Mouse (Mus musculus): Measurements from ENCODE around the gene Prickle2.

The Prickle2 gene

DNA sequence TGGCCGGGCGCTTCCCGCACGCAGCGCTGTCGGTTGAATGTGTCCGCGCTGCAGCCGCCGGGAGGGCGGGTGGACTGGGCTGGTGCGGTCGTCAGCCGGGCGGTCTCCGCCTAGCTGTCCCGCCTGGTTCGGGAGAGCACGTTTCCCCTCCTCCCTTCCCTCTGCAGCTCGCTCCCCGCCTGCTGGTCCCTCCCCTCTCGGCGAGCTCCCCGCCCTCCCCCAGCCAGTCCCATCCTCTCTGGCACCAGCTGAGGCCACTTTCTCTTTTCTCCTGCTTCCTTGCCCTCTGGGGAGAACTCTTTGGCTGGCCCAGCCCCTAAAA lies at the start of gene Prickle2:
TSS of gene Prickle2 (minus strand) at position 11 of the 322 bp plus-strand sequence.
- peak; percentile 73 for DNase-seq

- no peak for DNase-seq
Measured at GRCm38 (mm10) chr6:92752737-92753136, 46.8 kb upstream of the Prickle2 start.

DNA sequence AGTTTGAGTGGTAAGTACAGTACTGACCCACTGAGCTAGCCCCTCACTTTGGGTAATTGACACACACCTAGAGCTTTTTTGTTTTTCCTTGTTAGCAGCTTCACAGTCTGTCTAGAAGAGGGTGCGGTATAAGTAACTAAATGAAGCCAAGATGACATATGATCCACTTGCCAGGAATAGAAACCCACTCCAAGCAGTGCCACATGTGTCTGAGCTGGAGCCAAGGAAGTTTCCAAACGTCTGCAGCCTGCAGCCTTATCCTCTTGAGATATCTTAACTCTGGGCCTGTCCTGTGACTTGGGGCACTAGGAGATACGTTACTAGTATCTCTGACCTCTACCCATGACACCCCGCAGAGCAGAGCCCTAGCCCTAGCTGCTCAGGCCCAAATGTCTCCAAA lies 43.5 kb upstream of the Prickle2 start:
- DNase-seq: peak; percentile 7

DNA sequence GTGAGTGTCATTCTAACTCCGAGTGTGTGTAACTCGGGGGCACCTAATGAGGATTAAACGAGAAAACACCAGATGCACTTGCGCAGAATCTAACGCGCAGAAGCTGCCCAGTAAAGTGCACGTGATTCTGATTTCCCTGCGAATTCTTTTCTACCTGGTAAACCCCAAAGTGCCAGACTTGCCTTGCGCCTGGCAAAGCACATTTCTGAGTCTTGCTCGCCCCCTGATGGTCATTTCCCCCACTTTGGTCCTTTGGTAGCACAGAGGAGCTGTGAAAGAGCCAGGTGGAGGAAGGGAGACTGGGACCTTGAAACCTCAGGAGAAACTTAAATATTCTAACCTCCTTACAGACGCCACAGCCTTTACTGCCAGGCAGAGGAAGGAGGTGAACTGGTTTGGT lies 37.6 kb upstream of the Prickle2 start:
- DNase-seq: peak; percentile 65

DNA sequence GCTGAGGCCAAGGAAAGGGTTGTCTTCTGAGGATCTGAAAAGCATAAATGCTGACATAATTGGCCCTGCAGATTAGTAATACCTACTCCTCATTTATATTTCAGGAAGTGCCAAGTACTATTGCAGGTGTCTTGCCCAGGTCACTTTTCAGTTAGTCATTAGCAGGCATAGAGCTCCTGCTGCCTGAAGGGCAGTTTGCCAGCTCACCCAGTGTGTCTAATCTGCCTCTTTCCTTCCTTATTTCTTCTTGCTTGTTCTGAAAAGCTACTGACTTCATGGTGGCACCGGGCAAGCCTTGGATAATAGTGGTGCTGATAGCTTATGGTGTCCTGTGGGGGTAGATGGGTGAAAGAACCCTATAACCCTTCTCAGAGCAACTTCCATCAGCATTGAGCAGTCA lies 31.2 kb upstream of the Prickle2 start:
- no peak for DNase-seq

GRCm38 (mm10) chr6:92733651-92734050 lies 27.7 kb upstream of the Prickle2 start:
- no peak for DNase-seq

DNA sequence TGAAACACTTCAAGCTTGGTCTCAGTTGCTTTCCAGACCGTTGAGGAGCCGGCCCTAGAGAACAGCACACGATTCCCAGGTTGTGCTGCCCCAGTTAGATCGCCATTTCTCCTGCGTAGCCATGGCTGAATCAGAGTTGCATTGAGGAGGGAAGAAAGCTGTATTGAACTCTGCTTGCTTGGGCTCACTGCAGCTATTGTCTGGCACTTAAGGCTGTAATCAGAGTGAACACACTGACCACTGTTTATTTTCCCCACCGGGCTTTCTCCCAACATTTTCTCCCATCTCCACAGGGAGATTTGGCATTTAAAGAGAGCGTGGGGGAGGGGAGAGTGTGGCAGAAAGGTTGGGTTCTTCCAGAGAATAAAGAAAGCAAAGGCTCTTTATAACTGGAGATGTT lies 22.6 kb upstream of the Prickle2 start:
- DNase-seq: peak; percentile 69

- peak; percentile 87 for DNase-seq
Measured at GRCm38 (mm10) chr6:92728084-92728483, 22.1 kb upstream of the Prickle2 start.

DNA sequence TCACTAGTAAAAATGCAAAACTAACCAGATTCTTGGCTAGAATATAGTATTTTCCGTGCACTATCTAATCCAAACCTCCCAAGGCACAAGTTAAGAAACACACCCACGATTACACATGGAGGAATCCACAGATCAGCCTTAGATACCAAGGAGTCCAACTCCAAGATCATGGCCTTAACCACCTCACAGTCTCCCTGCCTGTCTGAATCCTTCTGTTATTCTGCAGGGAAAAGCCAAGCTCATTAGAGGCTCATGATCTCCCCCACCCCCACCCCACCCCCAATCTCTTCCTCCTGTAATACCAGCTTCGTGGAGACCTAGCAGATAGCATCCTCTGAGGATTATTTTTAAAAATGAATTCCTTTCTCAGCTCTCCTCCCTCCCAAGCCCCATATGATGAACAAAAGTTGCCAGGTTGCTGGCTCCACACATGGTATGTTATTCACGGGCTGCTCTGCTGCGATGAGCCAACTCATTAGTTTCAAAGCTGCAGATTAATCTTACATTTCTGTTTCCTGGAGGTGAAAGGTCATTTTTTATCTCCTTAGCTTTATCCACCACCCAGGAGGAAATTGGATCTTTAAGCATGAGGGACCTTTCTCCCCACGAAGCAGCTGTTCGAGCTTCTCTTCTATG lies 21.5 kb upstream of the Prickle2 start:
- peak; percentile 45 for DNase-seq

DNA sequence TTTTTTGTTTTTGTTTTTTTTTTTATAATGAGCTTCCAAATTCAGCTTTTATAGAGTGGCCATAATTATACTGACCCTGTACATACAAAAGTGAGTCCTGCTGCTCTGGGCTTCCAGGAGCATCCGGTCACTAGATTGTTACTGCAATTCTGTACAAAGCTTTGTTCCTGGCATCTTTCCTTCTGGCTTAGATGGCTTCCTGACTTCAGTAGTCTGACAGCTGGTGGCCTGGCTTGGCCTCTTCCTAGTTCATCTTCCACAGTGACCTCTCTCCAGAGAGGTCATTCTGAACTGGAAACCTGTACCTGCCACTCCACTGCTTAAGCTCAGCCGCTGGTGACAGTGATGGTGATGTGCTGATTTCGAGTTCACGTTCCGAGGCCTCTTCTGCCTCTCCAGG lies 20.2 kb upstream of the Prickle2 start:
- DNase-seq: no peak

DNA sequence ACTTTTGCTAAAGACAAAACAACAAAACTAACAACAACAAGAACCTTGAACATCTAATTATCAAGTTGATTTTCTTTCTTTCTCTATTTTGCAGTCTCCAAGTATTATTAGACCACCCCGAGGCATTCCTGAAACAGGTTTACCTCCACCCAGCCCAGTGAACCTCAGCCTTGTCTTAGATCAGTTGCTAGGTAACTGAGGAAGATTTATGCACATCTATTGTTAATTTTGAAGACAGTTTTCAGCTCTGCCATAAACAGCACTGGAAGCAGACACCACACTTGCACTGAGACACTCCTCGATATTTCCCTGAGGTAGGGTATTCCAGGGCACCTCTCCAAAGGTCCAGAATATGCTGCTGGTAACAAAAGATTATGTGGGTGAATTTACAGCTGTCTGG lies 18.4 kb upstream of the Prickle2 start:
- no peak for DNase-seq

- DNase-seq: no peak
Measured at GRCm38 (mm10) chr6:92715806-92716205, 9.9 kb upstream of the Prickle2 start.

GRCm38 (mm10) chr6:92714748-92715147 lies 8.8 kb upstream of the Prickle2 start:
- DNase-seq: no peak

DNA sequence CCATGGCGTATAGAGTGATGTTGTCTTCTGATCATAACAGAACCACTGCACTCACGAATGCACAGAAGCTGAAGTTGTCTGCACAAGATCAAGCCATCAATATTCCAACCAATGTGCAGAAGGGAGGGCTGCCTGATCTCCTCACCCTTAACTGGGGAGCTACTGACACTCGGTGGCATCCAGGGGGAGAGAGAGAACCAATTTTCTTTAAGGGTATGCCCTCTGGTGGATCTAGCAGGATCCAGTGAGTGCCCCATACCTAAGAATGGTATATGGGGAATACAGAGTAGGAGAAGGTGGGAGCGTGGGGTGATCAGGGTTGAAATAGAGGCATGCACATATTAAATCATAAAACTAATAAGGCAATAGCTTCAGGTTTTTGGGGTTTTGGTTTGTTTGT lies 2.2 kb upstream of the Prickle2 start:
- DNase-seq: no peak

GRCm38 (mm10) chr6:92705353-92706144 lies 406 bp downstream of the Prickle2 start:
- DNase-seq: no peak

- no peak for DNase-seq
Measured at GRCm38 (mm10) chr6:92704810-92705209, 1.1 kb downstream of the Prickle2 start.

- DNase-seq: no peak
Measured at GRCm38 (mm10) chr6:92699491-92700209, 6.3 kb downstream of the Prickle2 start.

GRCm38 (mm10) chr6:92697807-92698206 lies 8.1 kb downstream of the Prickle2 start:
- no peak for DNase-seq

- no peak for DNase-seq
Measured at GRCm38 (mm10) chr6:92687317-92687716, 18.6 kb downstream of the Prickle2 start.

- DNase-seq: no peak
Measured at GRCm38 (mm10) chr6:92674394-92674925, 31.5 kb downstream of the Prickle2 start.

GRCm38 (mm10) chr6:92670518-92671147 lies 35.3 kb downstream of the Prickle2 start:
- no peak for DNase-seq

DNA sequence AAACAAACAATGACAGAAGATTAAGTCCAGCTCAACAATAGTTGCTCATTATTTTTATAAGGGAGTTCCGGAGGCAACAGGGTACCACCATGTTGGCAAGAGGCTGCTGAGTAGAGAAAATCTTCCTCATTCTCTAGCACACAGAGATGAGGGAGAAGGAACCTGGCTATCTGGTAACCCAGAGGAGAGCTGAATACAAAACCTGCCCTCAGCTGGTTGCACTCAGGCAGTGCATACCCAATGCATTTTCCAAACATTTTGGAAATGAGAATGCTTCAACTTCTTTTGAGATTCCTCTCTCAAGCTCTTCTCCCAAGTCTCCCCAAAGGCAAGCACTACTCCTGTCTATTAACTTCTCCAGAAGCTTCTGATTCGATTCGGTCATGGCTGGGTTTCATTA lies 36.3 kb downstream of the Prickle2 start:
- DNase-seq: no peak

- no peak for DNase-seq
Measured at GRCm38 (mm10) chr6:92667544-92667943, 38.4 kb downstream of the Prickle2 start.
